Mouse (Mus musculus) liver, embryonic 14.5 days (tissue): ENCODE measurements at regions not wholly inside any gene's neighbourhood (a gene's known extent, or its start where the extent isn't known, plus 50 kb on each side); places are given as distances from the start of the nearest gene placed in this dataset.

Experiments used
- CTCF ChIP-seq: IDR thresholded peaks from 2 replicates; pipeline ENCODE4 v1.5.1; 2016; ENCODE audit warnings: antibody characterized with exemption, low read depth, control low read depth
- EP300 ChIP-seq: IDR thresholded peaks from 2 replicates; pipeline ENCODE4 v1.6.1; 2016; ENCODE audit warnings: antibody characterized with exemption, low read depth

DNA sequence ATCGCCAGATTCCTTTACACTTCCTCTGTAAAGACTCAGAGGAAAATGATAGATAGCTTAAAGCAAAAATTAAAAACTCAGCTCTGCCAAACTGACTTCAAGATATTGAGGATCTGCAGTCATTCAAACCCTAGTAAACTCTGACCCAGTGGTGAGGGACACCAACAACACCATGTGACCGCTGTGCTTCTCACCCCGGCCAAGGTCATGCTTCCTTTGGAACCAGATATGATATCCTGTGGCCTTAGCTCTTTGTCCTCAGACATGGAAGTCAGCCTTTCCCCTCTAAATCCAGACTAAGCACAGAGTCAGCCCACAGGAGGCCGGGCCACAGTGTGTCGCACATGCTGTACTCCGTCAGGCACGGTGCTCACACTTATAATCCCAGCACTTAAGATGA is 86.3 kb upstream of the Cnksr3 start:
- no peak for TF ChIP-seq EP300
- TF ChIP-seq CTCF = no peak
